Mouse (Mus musculus) kidney, postnatal 0 days (tissue): ENCODE measurements at regions not wholly inside any gene's neighbourhood (a gene's known extent, or its start where the extent isn't known, plus 50 kb on each side); places are given as distances from the start of the nearest gene placed in this dataset.

Experiments used
- ATAC-seq: fragments of 200-750 bp; cut with Nextera tagmentation; replicated peaks from 2 replicates; pipeline ENCODE4 v1.8.0; 2017; ENCODE audit warnings: low read depth, moderate number of reproducible peaks, moderate TSS enrichment, moderate library complexity; ENCODE audit not compliant: low FRiP score
- DNase-seq: peaks from one replicate; pipeline ENCODE4 v3.0.0-alpha.2; 2016; ENCODE audit warnings: low spot score
- H3K27ac ChIP-seq: fragments of 300-500 bp; sonication (generic); 2 replicates; pipeline ENCODE4 v1.5.1; 2014; ENCODE audit warnings: mild to moderate bottlenecking
- H3K27me3 ChIP-seq: fragments of 300-500 bp; sonication (generic); 2 replicates; pipeline ENCODE4 v1.6.1; 2014; ENCODE audit warnings: low read length, mixed read lengths; ENCODE audit not compliant: insufficient read depth
- H3K36me3 ChIP-seq: fragments of 300-500 bp; sonication (generic); 2 replicates; pipeline ENCODE4 v1.6.1; 2014; ENCODE audit warnings: low read length, mixed read lengths; ENCODE audit not compliant: insufficient read depth
- H3K4me1 ChIP-seq: fragments of 300-500 bp; sonication (generic); replicated peaks from 2 replicates; pipeline ENCODE4 v1.6.1; 2014; ENCODE audit warnings: antibody characterized with exemption, low read length, mixed read lengths; ENCODE audit not compliant: insufficient read depth
- H3K4me2 ChIP-seq: fragments of 300-500 bp; sonication (generic); 2 replicates; pipeline ENCODE4 v1.6.1; 2014; ENCODE audit warnings: mild to moderate bottlenecking, low read length, moderate library complexity, mixed read lengths
- H3K4me3 ChIP-seq: fragments of 300-500 bp; sonication (generic); replicated peaks from 2 replicates; pipeline ENCODE4 v1.5.1; 2014; ENCODE audit warnings: low read depth, low read length
- H3K9ac ChIP-seq: fragments of 300-500 bp; sonication (generic); 2 replicates; pipeline ENCODE4 v1.6.1; 2014; ENCODE audit warnings: low read depth, low read length
- H3K9me3 ChIP-seq: fragments of 300-500 bp; sonication (generic); replicated peaks from 2 replicates; pipeline ENCODE4 v1.6.1; 2016; ENCODE audit warnings: low read length, inconsistent platforms, mixed read lengths
- CTCF ChIP-seq: IDR thresholded peaks from 2 replicates; pipeline ENCODE4 v1.5.1; 2016; ENCODE audit warnings: antibody characterized with exemption, low read depth, mild to moderate bottlenecking, moderate library complexity
- WGBS: fragments of 180-500 bp; shearing (Covaris S2); extraction: QIAGEN DNeasy Blood & Tissue Kit; methylation state at CpG from one replicate; pipeline ENCODE4 v1.1.7; 2014; 5-methylcytosine and 5-hydroxymethylcytosine counted together

- Histone ChIP-seq H3K27ac (no peak overlapping the region), H3K4me3 (no peak overlapping the region), H3K4me2 (no peak overlapping the region), H3K9me3 (no peaks in the 10 kb centered on the region), H3K9ac (no peak overlapping the region), H3K4me1 (no peaks in the 10 kb centered on the region), H3K36me3 (no peaks in the 10 kb centered on the region), H3K27me3 (no peaks in the 10 kb centered on the region)
- 61% methylated on average over 4 of the region's 4 CpGs for WGBS
- no peak for TF ChIP-seq CTCF
- DNase-seq (peak; percentile 33), ATAC-seq (no peak)
Measured at GRCm38 (mm10) chr8:24310893-24311292, 414.8 kb downstream of the Adam3 start.

- WGBS: 60% methylated on average over 1 of the region's 1 CpGs
Measured at GRCm38 (mm10) chr8:24294565-24294964, 431.1 kb downstream of the Adam3 start.

GRCm38 (mm10) chr8:24287861-24288260 is 437.8 kb downstream of the Adam3 start:
- H3K9ac ChIP-seq: no peak overlapping the region
- H3K4me2 ChIP-seq: no peak overlapping the region
- no peaks in the 10 kb centered on the region for H3K4me1 ChIP-seq
- no peaks in the 10 kb centered on the region for H3K9me3 ChIP-seq
- H3K27me3 ChIP-seq: no peaks in the 10 kb centered on the region
- H3K27ac ChIP-seq: no peak overlapping the region
- no peak for TF ChIP-seq CTCF
- WGBS: 58% methylated on average over 6 of the region's 6 CpGs
- H3K4me3 ChIP-seq: no peak overlapping the region
- H3K36me3 ChIP-seq: no peaks in the 10 kb centered on the region
- ATAC-seq (no peak), DNase-seq (peak; percentile 8)

More at GRCm38 (mm10) chr8:24294565-24294964, 431.1 kb downstream of the Adam3 start:
- peak; percentile 54 for DNase-seq
- H3K4me2 ChIP-seq: no peak overlapping the region
- no peaks in the 10 kb centered on the region for H3K4me1 ChIP-seq
- no peaks in the 10 kb centered on the region for H3K27me3 ChIP-seq
- H3K9me3 ChIP-seq: no peaks in the 10 kb centered on the region
- no peak overlapping the region for H3K9ac ChIP-seq
- ATAC-seq: no peak
- H3K4me3 ChIP-seq: no peak overlapping the region
- no peak for TF ChIP-seq CTCF
- H3K27ac ChIP-seq: no peak overlapping the region
- H3K36me3 ChIP-seq: no peaks in the 10 kb centered on the region

- H3K36me3 ChIP-seq: no peaks in the 10 kb centered on the region
- H3K27me3 ChIP-seq: no peaks in the 10 kb centered on the region
- H3K4me3 ChIP-seq: no peak overlapping the region
- H3K9ac ChIP-seq: no peak overlapping the region
- no peak for TF ChIP-seq CTCF
- no peak overlapping the region for H3K27ac ChIP-seq
- H3K9me3 ChIP-seq: no peaks in the 10 kb centered on the region
- no peak for ATAC-seq
- DNase-seq: peak; percentile 85
- WGBS: 46% methylated on average over 2 of the region's 2 CpGs
- H3K4me2 ChIP-seq: no peak overlapping the region
- H3K4me1 ChIP-seq: no peaks in the 10 kb centered on the region
Measured at GRCm38 (mm10) chr8:24284966-24285365, 440.7 kb downstream of the Adam3 start.

- TF ChIP-seq CTCF: no peak
- no peaks in the 10 kb centered on the region for H3K27me3 ChIP-seq
- no peak overlapping the region for H3K27ac ChIP-seq
- no peak overlapping the region for H3K9ac ChIP-seq
- H3K4me2 ChIP-seq: no peak overlapping the region
- no peak overlapping the region for H3K4me3 ChIP-seq
- H3K4me1 ChIP-seq: no peaks in the 10 kb centered on the region
- H3K36me3 ChIP-seq: no peaks in the 10 kb centered on the region
- ATAC-seq (no peak), DNase-seq (no peak)
- 60% methylated on average over 3 of the region's 3 CpGs for WGBS
- H3K9me3 ChIP-seq: no peaks in the 10 kb centered on the region
Measured at GRCm38 (mm10) chr8:24283901-24284405, 441.7 kb downstream of the Adam3 start.

- Histone ChIP-seq H3K4me1 (no peaks in the 10 kb centered on the region), H3K4me2 (no peak overlapping the region), H3K27ac (no peak overlapping the region), H3K4me3 (no peak overlapping the region), H3K9me3 (no peaks in the 10 kb centered on the region), H3K36me3 (no peaks in the 10 kb centered on the region), H3K27me3 (no peaks in the 10 kb centered on the region), H3K9ac (no peak overlapping the region)
- DNase-seq (no peak), ATAC-seq (no peak)
- WGBS: 84% methylated on average over 4 of the region's 4 CpGs
- no peak for TF ChIP-seq CTCF
Measured at GRCm38 (mm10) chr8:24280296-24280695, 445.4 kb downstream of the Adam3 start.

- 72% methylated on average over 8 of the region's 8 CpGs for WGBS
- Histone ChIP-seq H3K4me1 (no peaks in the 10 kb centered on the region), H3K27ac (no peak overlapping the region), H3K9me3 (no peaks in the 10 kb centered on the region), H3K4me2 (no peak overlapping the region), H3K9ac (no peak overlapping the region), H3K36me3 (no peaks in the 10 kb centered on the region), H3K27me3 (no peaks in the 10 kb centered on the region; the same call in 1 of the 2 replicates), H3K4me3 (no peak overlapping the region)
- peak; percentile 42; the same call in 1 of the 2 replicates for TF ChIP-seq CTCF
- ATAC-seq: no peak
- DNase-seq: no peak
Measured at GRCm38 (mm10) chr8:24278391-24278790, 447.3 kb downstream of the Adam3 start.
